Mouse (Mus musculus) lung, embryonic 14.5 days (tissue): Measurements from ENCODE around the gene Vsig4. TPM values are rescaled to one million over a fixed set of nuclear protein-coding genes. Genes with fewer than 3 reads are reported as not detected.
A peak's percentile ranks its signal among the peaks of the same experiment; 100 is the strongest.
"Not testable (repeated sequence)": the region's sequence is repeated elsewhere in the genome, so short reads cannot be mapped to it uniquely, and the experiment has no call there.

Experiments
- ATAC-seq: fragments of 200-750 bp; cut with Nextera tagmentation; 2 replicates; pipeline ENCODE4 v1.8.0; 2017; ENCODE audit warnings: mild to moderate bottlenecking, moderate TSS enrichment, moderate library complexity; ENCODE audit not compliant: insufficient read depth
- DNase-seq: peaks from one replicate; pipeline ENCODE4 v3.0.0-alpha.2; 2015
- H3K27ac ChIP-seq: fragments of 300-500 bp; sonication (generic); 2 replicates; pipeline ENCODE4 v1.5.1; 2014; ENCODE audit warnings: low read depth, mild to moderate bottlenecking, moderate library complexity
- H3K27me3 ChIP-seq: fragments of 300-500 bp; sonication (generic); 2 replicates; pipeline ENCODE4 v1.6.1; 2014; ENCODE audit warnings: low read length, control low read depth; ENCODE audit not compliant: insufficient read depth
- H3K36me3 ChIP-seq: fragments of 300-500 bp; sonication (generic); 2 replicates; pipeline ENCODE4 v1.6.1; 2014; ENCODE audit warnings: control low read depth; ENCODE audit not compliant: insufficient read depth
- H3K4me1 ChIP-seq: fragments of 300-500 bp; sonication (generic); 2 replicates; pipeline ENCODE4 v1.6.1; 2014; ENCODE audit warnings: antibody characterized with exemption, control low read depth; ENCODE audit not compliant: insufficient read depth
- H3K4me2 ChIP-seq: fragments of 300-500 bp; sonication (generic); 2 replicates; pipeline ENCODE4 v1.6.1; 2014; ENCODE audit warnings: mild to moderate bottlenecking
- H3K4me3 ChIP-seq: fragments of 300-500 bp; sonication (generic); 2 replicates; pipeline ENCODE4 v1.5.1; 2014; ENCODE audit warnings: low read depth, low read length
- H3K9ac ChIP-seq: fragments of 300-500 bp; sonication (generic); 2 replicates; pipeline ENCODE4 v1.6.1; 2014
- H3K9me3 ChIP-seq: fragments of 300-500 bp; sonication (generic); 2 replicates; pipeline ENCODE4 v1.6.1; 2016; ENCODE audit warnings: low read depth, low read length, control low read depth
- CTCF ChIP-seq: IDR thresholded peaks from 2 replicates; pipeline ENCODE4 v1.5.1; 2016; ENCODE audit warnings: antibody characterized with exemption, low read depth
- WGBS: fragments of 180-500 bp; shearing (Covaris S2); extraction: QIAGEN DNeasy Blood & Tissue Kit; methylation state at CpG from one replicate; pipeline ENCODE4 v1.1.7; 2014; 5-methylcytosine and 5-hydroxymethylcytosine counted together
- microRNA counts: library from miRNA; unstranded; fragments of <30 nt; microRNA quantifications from one replicate; lab custom pipeline; 2016
- microRNA-seq: library from miRNA; unstranded; fragments of <30 nt; microRNA quantifications from one replicate; pipeline ENCODE4, GENCODE M21; 2016; ENCODE audit warnings: borderline number of aligned reads
- polyA plus RNA-seq: library from polyadenylated mRNA; unstranded; fragments of >200 nt; fragmentation: Nextera tagmentation; extraction: Ambion mirVana; gene quantifications from 2 replicates; pipeline ENCODE4 v1.2.1, GENCODE M21; 2014

The Vsig4 gene
- polyA plus RNA-seq, 1 experiment from 2014 or later: not detected

GRCm38 (mm10) chrX:96225474-96225873, 67.8 kb downstream of the Vsig4 start:
- H3K9ac ChIP-seq: no peak overlapping the region
- H3K36me3 ChIP-seq: no peaks in the 10 kb centered on the region
- ATAC-seq: no peak
- H3K9me3 ChIP-seq: no peaks in the 10 kb centered on the region
- no peak for TF ChIP-seq CTCF
- no peaks in the 10 kb centered on the region for H3K4me1 ChIP-seq
- no peaks in the 10 kb centered on the region for H3K27me3 ChIP-seq
- DNase-seq: no peak
- no peak overlapping the region for H3K4me2 ChIP-seq
- H3K4me3 ChIP-seq: no peak overlapping the region
- no peak overlapping the region for H3K27ac ChIP-seq

GRCm38 (mm10) chrX:96224210-96224609, 69.0 kb downstream of the Vsig4 start:
- ATAC-seq: no peak
- H3K4me1 ChIP-seq: no peaks in the 10 kb centered on the region
- no peak for TF ChIP-seq CTCF
- H3K9ac ChIP-seq: no peak overlapping the region
- no peaks in the 10 kb centered on the region for H3K36me3 ChIP-seq
- H3K9me3 ChIP-seq: no peaks in the 10 kb centered on the region
- no peak overlapping the region for H3K4me3 ChIP-seq
- no peaks in the 10 kb centered on the region for H3K27me3 ChIP-seq
- H3K4me2 ChIP-seq: no peak overlapping the region
- no peak for DNase-seq
- no peak overlapping the region for H3K27ac ChIP-seq
- 74% methylated on average over 6 of the region's 6 CpGs for WGBS

- H3K9me3 ChIP-seq: no peaks in the 10 kb centered on the region
Observed at GRCm38 (mm10) chrX:96218088-96218487, 75.2 kb downstream of the Vsig4 start.

GRCm38 (mm10) chrX:96206872-96207271, 86.4 kb downstream of the Vsig4 start:
- no peaks in the 10 kb centered on the region for H3K9me3 ChIP-seq
- no peak overlapping the region for H3K9ac ChIP-seq
- H3K4me1 ChIP-seq: no peaks in the 10 kb centered on the region
- no peaks in the 10 kb centered on the region for H3K27me3 ChIP-seq
- no peak overlapping the region for H3K27ac ChIP-seq
- DNase-seq: no peak
- H3K4me3 ChIP-seq: no peak overlapping the region
- TF ChIP-seq CTCF: no peak
- no peak for ATAC-seq
- H3K36me3 ChIP-seq: no peaks in the 10 kb centered on the region
- 28% methylated on average over 1 of the region's 1 CpGs for WGBS
- H3K4me2 ChIP-seq: no peak overlapping the region

More at GRCm38 (mm10) chrX:96218088-96218487, 75.2 kb downstream of the Vsig4 start:
- TF ChIP-seq CTCF: no peak
- Histone ChIP-seq H3K4me3 (no peak overlapping the region), H3K36me3 (no peaks in the 10 kb centered on the region), H3K27ac (no peak overlapping the region), H3K27me3 (no peaks in the 10 kb centered on the region), H3K9ac (no peak overlapping the region), H3K4me1 (no peaks in the 10 kb centered on the region), H3K4me2 (no peak overlapping the region)
- ATAC-seq (no peak), DNase-seq (no peak)
- 50% methylated on average over 1 of the region's 1 CpGs for WGBS

- H3K36me3 ChIP-seq, DNase-seq, H3K4me3 ChIP-seq, H3K27me3 ChIP-seq, ATAC-seq, H3K4me2 ChIP-seq, H3K9me3 ChIP-seq, H3K27ac ChIP-seq, H3K4me1 ChIP-seq, H3K9ac ChIP-seq: not testable (repeated sequence)
- 80% methylated on average over 3 of the region's 3 CpGs for WGBS
Observed at GRCm38 (mm10) chrX:96205143-96205542, 88.1 kb downstream of the Vsig4 start.

MicroRNA genes within 50 kb of the gene (microRNA counts, 519-probe panel; counts per million panel counts)
- 3,450 counts per million, percentile 71 among the panel's probes with 10 or more counts for microRNA mmu-miR-223 (lab: Ali Mortazavi, UCI)

Small RNA genes within 50 kb of the gene (microRNA-seq; reads per million reads assigned to microRNA genes)
- 718 reads per million, percentile 71 among the genes with 10 or more reads in this experiment for gene Mir223

Other genes with a start within 250 kb of the Vsig4 start
- 173 and 180 TPM in 2 replicates for gene Msn, start 197.4 kb downstream of the Vsig4 start, polyA plus RNA-seq
- 25.3 and 25.4 TPM in 2 replicates for gene Heph, start 161.9 kb upstream of the Vsig4 start, polyA plus RNA-seq
- gene Hsf3, start 162.9 kb upstream of the Vsig4 start, polyA plus RNA-seq: 0.08 and 0.28 TPM in 2 replicates